Mouse (Mus musculus) forebrain, embryonic 13.5 days (tissue): ENCODE data around the gene Ppard. TPM values are rescaled to one million over a fixed set of nuclear protein-coding genes. Genes with fewer than 3 reads are reported as not detected.

Source experiments
- ATAC-seq: fragments of 200-750 bp; cut with Nextera tagmentation; 2 replicates; pipeline ENCODE4 v1.8.0; 2017
- H3K27ac ChIP-seq: fragments of 300-500 bp; sonication (generic); 2 replicates; pipeline ENCODE4 v1.5.1; 2015; ENCODE audit warnings: inconsistent platforms, mild to moderate bottlenecking, moderate library complexity
- H3K27me3 ChIP-seq: fragments of 300-500 bp; sonication (generic); 2 replicates; pipeline ENCODE4 v1.6.1; 2015; ENCODE audit warnings: mild to moderate bottlenecking, inconsistent platforms
- H3K36me3 ChIP-seq: fragments of 300-500 bp; sonication (generic); 2 replicates; pipeline ENCODE4 v1.6.1; 2015; ENCODE audit warnings: mild to moderate bottlenecking, inconsistent platforms; ENCODE audit not compliant: poor library complexity, severe bottlenecking
- H3K4me1 ChIP-seq: fragments of 300-500 bp; sonication (generic); 2 replicates; pipeline ENCODE4 v1.6.1; 2015; ENCODE audit warnings: inconsistent platforms
- H3K4me2 ChIP-seq: fragments of 300-500 bp; sonication (generic); 2 replicates; pipeline ENCODE4 v1.6.1; 2015; ENCODE audit warnings: inconsistent platforms, mild to moderate bottlenecking, moderate library complexity
- H3K4me3 ChIP-seq: fragments of 300-500 bp; sonication (generic); 2 replicates; pipeline ENCODE4 v1.5.1; 2015; ENCODE audit warnings: mild to moderate bottlenecking, inconsistent platforms
- H3K9ac ChIP-seq: fragments of 300-500 bp; sonication (generic); 2 replicates; pipeline ENCODE4 v1.6.1; 2015; ENCODE audit warnings: mild to moderate bottlenecking, inconsistent platforms
- H3K9me3 ChIP-seq: fragments of 300-500 bp; sonication (generic); replicated peaks from 2 replicates; pipeline ENCODE4 v1.6.1; 2016; ENCODE audit warnings: inconsistent platforms
- WGBS: fragments of 180-500 bp; shearing (Covaris S2); methylation state at CpG from one replicate; pipeline ENCODE4 v1.1.7; 2015; 5-methylcytosine and 5-hydroxymethylcytosine counted together
- polyA plus RNA-seq: library from polyadenylated mRNA; unstranded; fragments of >200 nt; fragmentation: Nextera tagmentation; extraction: Ambion mirVana; gene quantifications from 2 replicates; pipeline ENCODE4 v1.2.1, GENCODE M21; 2015

The Ppard gene
- polyA plus RNA-seq, 1 experiment from 2014 or later: 1.8 TPM

- Histone ChIP-seq H3K9ac (peak overlapping the region; percentile 44; the same call in 1 of the 2 replicates), H3K9me3 (no peaks in the 10 kb centered on the region), H3K4me1 (peaks cover 25% of the 10 kb centered on the region), H3K36me3 (peaks cover 27% of the 10 kb centered on the region), H3K27me3 (no peaks in the 10 kb centered on the region; the same call in 1 of the 2 replicates), H3K27ac (0 out of 2 replicates have a peak overlapping the region, but pooled peaks have one; percentile 36), H3K4me3 (peak overlapping the region; percentile 17; the same call in 1 of the 2 replicates), H3K4me2 (peak overlapping the region; percentile 52)
- WGBS: 77% methylated on average over 7 of the region's 7 CpGs
- peak; percentile 14; the same call in 1 of the 2 replicates for ATAC-seq
These were observed 108.1 kb downstream of the Ppard start for GRCm38 (mm10) chr17:28340578-28340977.

DNA sequence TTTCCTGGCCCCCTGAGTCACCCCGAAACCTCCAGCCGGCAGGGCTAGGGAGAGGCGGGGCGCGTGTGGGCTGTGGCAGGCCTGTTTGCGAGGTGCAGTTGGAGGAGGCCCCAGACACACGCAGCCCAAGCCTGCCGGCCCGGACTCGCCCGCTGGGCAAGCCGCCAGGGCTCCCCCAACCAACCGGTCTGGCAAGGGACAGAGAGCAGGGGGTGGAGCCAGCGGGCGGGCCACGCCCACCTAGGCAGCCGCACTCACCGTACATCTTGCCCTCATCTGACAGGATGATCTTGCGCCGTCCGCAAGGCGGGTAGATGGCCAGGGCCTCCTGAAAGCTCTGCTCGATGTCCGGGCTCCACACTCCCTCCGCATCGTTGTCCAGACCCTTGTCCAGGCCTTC, 108.6 kb downstream of the Ppard start:
- Histone ChIP-seq H3K27ac (peak overlapping the region; percentile 36; the same call in 1 of the 2 replicates), H3K36me3 (peaks cover 24% of the 10 kb centered on the region), H3K9me3 (no peaks in the 10 kb centered on the region), H3K27me3 (no peaks in the 10 kb centered on the region; the same call in 1 of the 2 replicates), H3K4me2 (peak overlapping the region; percentile 52), H3K9ac (peak overlapping the region; percentile 44), H3K4me1 (peaks cover 30% of the 10 kb centered on the region), H3K4me3 (peak overlapping the region; percentile 17)
- WGBS: 3% methylated on average over 25 of the region's 26 CpGs
- ATAC-seq: peak; percentile 83

DNA sequence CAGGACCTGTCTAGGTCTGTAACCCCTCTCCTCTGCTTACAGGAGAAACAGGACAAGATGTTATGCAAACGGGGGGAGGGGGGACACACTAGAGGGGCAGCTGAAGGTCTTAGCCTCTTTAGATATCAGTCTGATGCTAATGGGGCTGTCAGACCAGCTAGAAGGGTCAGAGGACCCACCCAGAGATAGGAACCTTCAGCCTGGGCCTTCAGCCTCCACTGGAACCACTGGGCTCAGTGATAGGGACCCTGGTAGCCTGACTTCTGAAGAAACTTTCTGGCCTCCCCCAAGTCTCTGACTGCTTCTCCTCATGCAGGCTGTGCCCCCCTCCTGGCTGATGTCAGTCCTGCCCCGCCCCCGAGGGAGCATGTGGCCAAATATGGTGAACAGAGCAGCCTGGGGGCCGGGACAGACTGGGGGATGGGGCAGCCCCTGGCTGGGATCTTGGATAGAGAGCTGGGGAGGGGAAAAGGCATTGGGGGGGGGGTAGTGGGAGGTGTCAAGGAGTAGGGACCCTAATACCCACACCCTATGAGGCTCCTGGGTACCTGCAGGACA, 111.6 kb downstream of the Ppard start:
- no peak overlapping the region for H3K4me2 ChIP-seq
- H3K27me3 ChIP-seq: no peaks in the 10 kb centered on the region; the same call in 1 of the 2 replicates
- H3K27ac ChIP-seq: no peak overlapping the region
- H3K4me1 ChIP-seq: peaks cover 46% of the 10 kb centered on the region
- WGBS: 52% methylated on average over 4 of the region's 4 CpGs
- peaks cover 7% of the 10 kb centered on the region; the same call in 1 of the 2 replicates for H3K36me3 ChIP-seq
- H3K9me3 ChIP-seq: no peaks in the 10 kb centered on the region
- no peak for ATAC-seq
- H3K9ac ChIP-seq: no peak overlapping the region
- H3K4me3 ChIP-seq: no peak overlapping the region

DNA sequence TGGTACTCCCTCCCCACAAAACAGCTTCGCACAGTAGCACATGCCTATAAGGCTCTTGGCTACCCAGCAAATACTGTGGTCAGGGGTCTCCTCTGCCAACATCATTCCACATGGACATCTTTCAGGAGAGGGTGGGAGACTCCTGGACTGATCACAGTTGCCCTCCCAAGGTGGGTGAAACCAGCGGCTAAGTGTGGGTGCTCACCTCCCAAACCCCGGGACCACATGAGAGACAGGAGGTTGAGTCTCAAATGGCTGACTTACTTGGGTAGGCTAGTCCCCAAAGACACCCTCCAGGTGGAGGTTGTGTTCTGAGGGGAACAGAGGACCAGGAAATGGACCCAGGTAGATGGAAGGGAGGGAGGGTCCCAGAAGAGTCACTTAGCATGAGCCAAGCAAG, 112.2 kb downstream of the Ppard start:
- no peak overlapping the region for H3K9ac ChIP-seq
- peaks cover 51% of the 10 kb centered on the region for H3K4me1 ChIP-seq
- 59% methylated on average over 3 of the region's 3 CpGs for WGBS
- H3K27ac ChIP-seq: no peak overlapping the region
- no peak overlapping the region for H3K4me3 ChIP-seq
- no peaks in the 10 kb centered on the region; the same call in 1 of the 2 replicates for H3K27me3 ChIP-seq
- ATAC-seq: no peak
- H3K36me3 ChIP-seq: peaks cover 4% of the 10 kb centered on the region; the same call in 1 of the 2 replicates
- no peaks in the 10 kb centered on the region for H3K9me3 ChIP-seq
- H3K4me2 ChIP-seq: no peak overlapping the region

DNA sequence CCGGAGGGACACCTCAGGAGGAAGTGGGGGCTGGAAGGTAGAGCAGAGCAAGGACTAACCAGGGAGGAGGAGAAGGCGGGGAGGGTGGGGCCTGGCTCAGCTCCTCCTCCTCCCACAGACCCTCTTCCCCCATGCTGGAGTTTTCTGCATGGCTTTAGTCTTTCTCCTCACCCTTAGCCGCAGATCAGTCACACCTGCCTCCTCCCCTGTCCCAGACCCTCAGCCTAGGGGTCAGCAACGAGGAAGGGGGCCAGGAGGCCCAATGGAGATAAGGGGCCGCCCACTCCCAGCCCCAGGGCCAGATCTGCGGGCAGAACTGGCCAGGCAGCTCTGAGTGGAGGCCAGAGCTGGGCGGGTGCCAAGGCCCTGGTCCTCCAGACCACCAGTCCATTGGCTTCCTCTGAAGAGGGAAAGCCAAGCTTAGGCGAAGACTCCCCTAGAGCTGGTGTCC, 112.8 kb downstream of the Ppard start:
- no peaks in the 10 kb centered on the region for H3K36me3 ChIP-seq
- H3K4me3 ChIP-seq: no peak overlapping the region
- H3K27ac ChIP-seq: no peak overlapping the region
- ATAC-seq: no peak
- no peaks in the 10 kb centered on the region; the same call in 1 of the 2 replicates for H3K27me3 ChIP-seq
- H3K4me2 ChIP-seq: peak overlapping the region; percentile 20; the same call in 1 of the 2 replicates
- H3K4me1 ChIP-seq: peaks cover 55% of the 10 kb centered on the region
- no peaks in the 10 kb centered on the region for H3K9me3 ChIP-seq
- no peak overlapping the region for H3K9ac ChIP-seq
- WGBS: 16% methylated on average over 8 of the region's 8 CpGs

GRCm38 (mm10) chr17:28345882-28346281, 113.4 kb downstream of the Ppard start:
- no peak for ATAC-seq
- 14% methylated on average over 10 of the region's 10 CpGs for whole genome bisulfite sequencing
- H3K27me3 ChIP-seq: no peaks in the 10 kb centered on the region; the same call in 1 of the 2 replicates

GRCm38 (mm10) chr17:28347327-28347726, 114.8 kb downstream of the Ppard start:
- H3K9me3 ChIP-seq: no peaks in the 10 kb centered on the region
- H3K4me2 ChIP-seq: no peak overlapping the region
- H3K4me1 ChIP-seq: peaks cover 51% of the 10 kb centered on the region
- WGBS: 82% methylated on average over 10 of the region's 10 CpGs
- H3K27me3 ChIP-seq: peaks cover 11% of the 10 kb centered on the region
- ATAC-seq: no peak
- H3K27ac ChIP-seq: no peak overlapping the region
- H3K36me3 ChIP-seq: no peaks in the 10 kb centered on the region
- no peak overlapping the region for H3K4me3 ChIP-seq
- H3K9ac ChIP-seq: no peak overlapping the region

More at GRCm38 (mm10) chr17:28345882-28346281, 113.4 kb downstream of the Ppard start:
- Histone ChIP-seq H3K4me3 (no peak overlapping the region), H3K4me1 (peaks cover 50% of the 10 kb centered on the region), H3K36me3 (no peaks in the 10 kb centered on the region), H3K9me3 (no peaks in the 10 kb centered on the region), H3K27ac (no peak overlapping the region), H3K9ac (no peak overlapping the region), H3K4me2 (peak overlapping the region; percentile 20; the same call in 1 of the 2 replicates)

GRCm38 (mm10) chr17:28348211-28348610, 115.7 kb downstream of the Ppard start:
- 69% methylated on average over 6 of the region's 6 CpGs for WGBS
- Histone ChIP-seq H3K4me3 (no peak overlapping the region), H3K9me3 (no peaks in the 10 kb centered on the region), H3K9ac (peak overlapping the region; percentile 79; the same call in 1 of the 2 replicates), H3K4me1 (peaks cover 51% of the 10 kb centered on the region), H3K27ac (no peak overlapping the region), H3K36me3 (no peaks in the 10 kb centered on the region), H3K27me3 (peaks cover 17% of the 10 kb centered on the region), H3K4me2 (no peak overlapping the region; the same call in 1 of the 2 replicates)
- no peak for ATAC-seq

DNA sequence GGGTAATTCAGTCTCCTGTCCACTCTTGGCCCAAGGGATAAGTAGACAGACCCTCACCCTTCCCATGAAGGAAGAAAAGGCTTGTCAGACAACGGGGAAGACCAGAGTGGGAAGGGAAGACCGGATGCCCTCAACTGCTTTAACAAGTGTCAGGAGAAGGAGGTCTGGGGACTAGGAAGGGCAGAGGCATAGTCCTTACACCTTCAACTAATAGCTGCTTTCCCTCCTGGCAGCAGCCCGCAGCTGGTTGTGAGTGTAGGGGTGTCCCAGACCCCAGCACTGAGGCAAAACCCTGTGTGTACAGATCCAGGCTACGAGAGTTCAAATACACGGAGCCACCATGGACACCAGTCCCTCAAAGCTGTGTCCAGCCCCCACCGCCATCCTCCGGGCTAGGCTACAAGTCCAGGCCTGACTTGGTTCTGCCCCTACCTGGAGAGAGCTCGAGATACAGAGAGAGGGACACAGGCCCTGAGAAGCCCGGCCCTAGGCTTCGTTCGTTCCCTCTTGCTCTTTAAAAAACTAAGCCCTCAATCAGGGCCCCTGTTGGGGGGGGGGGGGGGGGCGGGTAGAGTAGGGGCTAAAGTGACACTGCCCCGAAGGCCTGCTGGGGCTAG, 116.9 kb downstream of the Ppard start:
- H3K27ac ChIP-seq: no peak overlapping the region
- H3K9ac ChIP-seq: peak overlapping the region; percentile 79
- H3K4me3 ChIP-seq: peak overlapping the region; percentile 66
- no peaks in the 10 kb centered on the region for H3K36me3 ChIP-seq
- no peaks in the 10 kb centered on the region for H3K9me3 ChIP-seq
- WGBS: 13% methylated on average over 11 of the region's 13 CpGs
- ATAC-seq: no peak
- peak overlapping the region; percentile 92 for H3K4me2 ChIP-seq
- peaks cover 24% of the 10 kb centered on the region for H3K27me3 ChIP-seq
- H3K4me1 ChIP-seq: peaks cover 48% of the 10 kb centered on the region

DNA sequence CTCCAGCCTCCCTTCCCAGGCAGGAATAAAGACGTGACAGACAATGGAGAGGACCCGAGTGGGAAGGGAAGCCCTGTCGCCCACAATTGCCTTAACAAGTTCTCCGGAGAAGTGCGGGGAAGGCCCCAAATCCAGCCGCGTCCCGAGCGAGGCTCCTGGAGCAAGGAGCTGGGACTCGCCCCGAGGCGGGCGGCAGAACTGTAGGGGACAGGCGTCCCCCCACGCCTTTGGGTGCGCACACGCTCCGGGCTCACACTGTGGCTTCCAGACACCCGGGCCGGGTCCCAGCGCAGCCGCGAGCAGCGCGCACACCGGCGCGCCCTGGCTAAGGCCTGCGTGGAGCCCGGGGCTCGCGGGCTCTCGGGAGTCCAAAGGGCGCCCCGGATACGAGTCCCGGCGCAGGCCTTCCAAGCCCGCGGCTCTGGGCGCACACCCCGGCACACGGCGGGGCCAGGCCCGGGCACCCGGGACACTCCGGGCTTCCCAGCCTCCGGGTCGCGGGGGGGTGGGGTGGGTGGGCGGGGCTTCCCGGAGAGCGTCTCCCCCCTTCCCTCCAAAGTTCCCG, 117.5 kb downstream of the Ppard start:
- WGBS: 0% methylated on average over 35 of the region's 54 CpGs
- Histone ChIP-seq H3K27me3 (peaks cover 24% of the 10 kb centered on the region), H3K4me1 (peaks cover 45% of the 10 kb centered on the region), H3K9ac (peak overlapping the region; percentile 79), H3K4me2 (peak overlapping the region; percentile 92), H3K27ac (0 out of 2 replicates have a peak overlapping the region, but pooled peaks have one; percentile 20), H3K36me3 (no peaks in the 10 kb centered on the region), H3K4me3 (peak overlapping the region; percentile 66), H3K9me3 (no peaks in the 10 kb centered on the region)
- ATAC-seq: peak; percentile 56

DNA sequence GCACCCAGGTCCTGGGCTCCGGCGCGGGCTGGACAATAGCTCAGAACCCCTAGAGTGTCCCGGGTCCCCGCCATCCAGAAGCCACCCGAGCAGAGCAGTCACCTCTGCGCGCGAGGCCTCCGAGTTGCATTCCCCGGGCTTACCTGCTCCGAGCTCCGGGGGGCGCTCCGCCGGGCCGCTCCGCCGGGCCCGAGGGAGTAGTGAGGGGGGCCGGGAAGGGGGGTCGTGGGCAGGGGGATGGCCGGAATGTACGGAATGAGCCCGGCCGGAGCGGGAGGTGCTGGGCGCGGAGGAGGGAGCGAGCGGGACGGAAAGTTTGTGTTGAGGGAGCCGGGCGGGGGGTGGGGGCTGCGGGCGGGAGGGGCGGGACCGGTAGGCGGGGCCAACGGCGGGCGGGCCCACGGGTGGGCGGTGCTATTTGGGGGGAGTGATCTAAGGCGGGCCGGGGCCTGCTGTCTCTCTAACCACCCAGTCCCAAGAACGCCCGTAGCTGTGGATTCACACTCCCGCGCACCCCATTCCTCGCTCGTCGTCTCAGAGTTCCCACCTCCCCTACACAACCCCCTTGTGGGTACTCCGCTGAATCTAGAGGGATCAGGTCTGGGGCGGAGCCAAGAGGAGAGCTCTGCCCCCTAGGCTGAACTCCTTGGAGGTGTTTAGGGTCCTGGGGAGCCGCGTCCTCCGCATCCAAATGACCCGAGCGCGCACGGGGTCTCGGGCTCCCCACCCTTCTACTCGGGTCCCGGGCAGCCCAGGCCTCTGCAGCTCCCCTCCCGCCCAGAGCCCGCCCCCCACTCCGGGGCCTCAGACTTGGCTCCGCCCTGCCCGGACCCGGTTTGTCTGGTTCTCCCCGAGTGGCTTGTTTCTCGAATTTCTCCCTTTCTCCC, 118.2 kb downstream of the Ppard start, which contains the start of gene Tead3:
TSS of gene Tead3 (minus strand) at position 352 of the 887 bp plus-strand sequence.
- Histone ChIP-seq H3K27ac (0 out of 2 replicates have a peak within 1 kb of the TSS, but pooled peaks have one; percentile 20), H3K27me3 (peaks cover 24% of the 10 kb centered on the region), H3K9me3 (no peaks in the 10 kb centered on the region), H3K9ac (peak within 1 kb of the TSS; percentile 79), H3K4me2 (peak within 1 kb of the TSS; percentile 92), H3K36me3 (no peaks in the 10 kb centered on the region), H3K4me3 (peak within 1 kb of the TSS; percentile 66), H3K4me1 (peaks cover 38% of the 10 kb centered on the region)
- peak; percentile 86 for ATAC-seq
- under 1% methylated on average over 46 of the region's 73 CpGs for WGBS
